Mouse (Mus musculus): ENCODE results near the gene Pnn. TPM values are rescaled to one million over a fixed set of nuclear protein-coding genes. Genes with fewer than 3 reads are reported as not detected.
"Not testable (repeated sequence)": the region's sequence is repeated elsewhere in the genome, so short reads cannot be mapped to it uniquely, and the experiment has no call there.

Pnn gene
- 10 to 100 TPM; 59.9 to 65.4 TPM for total RNA-seq (2021)

DNA sequence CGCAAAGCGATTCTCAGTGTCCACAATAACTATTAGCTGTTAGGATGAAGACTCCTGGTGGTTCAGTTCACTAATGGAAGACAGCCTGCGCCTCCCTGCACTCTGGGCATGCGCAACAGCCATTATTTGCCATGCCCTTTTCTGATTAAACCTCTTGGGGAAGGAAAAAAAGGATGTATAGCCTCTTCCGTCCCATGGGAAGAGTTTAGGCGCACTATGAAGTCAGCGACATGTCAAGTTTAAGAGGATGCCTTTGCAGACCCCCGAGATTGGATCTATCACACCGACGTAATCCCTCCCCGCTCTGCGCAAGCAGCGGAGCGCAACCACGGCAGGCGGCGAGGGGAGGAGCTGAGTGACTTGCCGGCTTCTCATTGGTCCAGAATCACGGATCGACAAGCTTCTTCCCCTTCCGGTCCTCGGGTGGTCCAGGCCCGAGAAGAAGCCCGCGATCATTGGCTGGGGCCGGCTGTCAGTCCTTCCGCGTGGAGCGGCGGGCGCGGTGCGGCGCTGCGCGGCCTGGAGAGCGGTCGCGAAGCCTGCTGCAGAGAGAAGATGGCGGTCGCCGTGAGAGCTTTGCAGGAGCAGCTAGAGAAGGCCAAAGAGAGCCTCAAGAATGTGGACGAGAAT lies at the start of gene Pnn:
TSS of gene Pnn (plus strand) at position 437 of the 630 bp plus-strand sequence.
- intact Hi-C loops (cut with DNase I), result no loop called here
- DNase-seq, result peak; percentile 96

GRCm38 (mm10) chr12:59017970-59018369 lies 48.7 kb upstream of the Pnn start:
- no peak for DNase-seq
- intact Hi-C loops (cut with DNase I), result no loop called here

DNA sequence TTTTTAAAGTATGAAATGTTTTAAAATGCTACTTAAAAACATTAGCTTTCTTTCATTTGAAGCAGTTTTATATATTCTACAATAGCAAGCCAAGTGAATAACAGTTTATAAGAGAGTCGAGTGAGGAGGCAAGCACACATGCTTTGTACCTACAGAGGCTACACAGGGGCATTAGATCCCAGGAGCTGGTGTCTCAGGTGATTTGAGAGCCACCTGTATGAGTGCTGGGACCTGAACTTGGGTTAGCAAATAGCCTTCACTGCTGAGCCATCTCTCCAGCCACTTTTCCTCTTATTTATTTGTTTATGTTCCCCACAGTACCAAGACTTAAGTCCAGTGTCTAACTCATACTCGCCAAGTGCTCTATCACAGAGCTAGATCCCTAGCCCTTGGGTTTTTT lies 46.8 kb upstream of the Pnn start:
- DNase-seq, result no peak
- intact Hi-C loops (cut with DNase I), result no loop called here

GRCm38 (mm10) chr12:59021306-59021705 lies 45.4 kb upstream of the Pnn start:
- intact Hi-C loops (cut with DNase I), result no loop called here

DNA sequence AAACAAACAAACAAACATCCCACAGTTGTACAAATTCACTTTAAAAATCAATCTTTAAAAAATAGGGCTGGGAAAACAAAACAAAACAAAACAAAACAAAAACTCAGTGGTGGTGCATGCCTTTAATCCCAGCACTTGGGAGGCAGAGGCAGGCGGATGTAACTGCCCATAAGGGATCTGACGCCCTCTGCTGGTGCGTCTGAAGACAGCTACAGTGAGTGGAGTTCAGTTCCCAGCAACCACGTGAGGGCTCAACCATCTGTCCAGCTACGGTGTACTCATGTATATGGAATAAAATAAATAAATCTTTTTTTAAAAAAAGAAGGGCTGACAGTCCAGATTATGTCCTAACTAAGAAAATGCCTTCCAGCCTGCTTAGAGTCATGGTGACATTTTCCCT lies 34.6 kb upstream of the Pnn start:
- no peak for DNase-seq
- intact Hi-C loops (cut with DNase I), result no loop called here

More at GRCm38 (mm10) chr12:59021306-59021705, 45.4 kb upstream of the Pnn start:
- no peak for DNase-seq

DNA sequence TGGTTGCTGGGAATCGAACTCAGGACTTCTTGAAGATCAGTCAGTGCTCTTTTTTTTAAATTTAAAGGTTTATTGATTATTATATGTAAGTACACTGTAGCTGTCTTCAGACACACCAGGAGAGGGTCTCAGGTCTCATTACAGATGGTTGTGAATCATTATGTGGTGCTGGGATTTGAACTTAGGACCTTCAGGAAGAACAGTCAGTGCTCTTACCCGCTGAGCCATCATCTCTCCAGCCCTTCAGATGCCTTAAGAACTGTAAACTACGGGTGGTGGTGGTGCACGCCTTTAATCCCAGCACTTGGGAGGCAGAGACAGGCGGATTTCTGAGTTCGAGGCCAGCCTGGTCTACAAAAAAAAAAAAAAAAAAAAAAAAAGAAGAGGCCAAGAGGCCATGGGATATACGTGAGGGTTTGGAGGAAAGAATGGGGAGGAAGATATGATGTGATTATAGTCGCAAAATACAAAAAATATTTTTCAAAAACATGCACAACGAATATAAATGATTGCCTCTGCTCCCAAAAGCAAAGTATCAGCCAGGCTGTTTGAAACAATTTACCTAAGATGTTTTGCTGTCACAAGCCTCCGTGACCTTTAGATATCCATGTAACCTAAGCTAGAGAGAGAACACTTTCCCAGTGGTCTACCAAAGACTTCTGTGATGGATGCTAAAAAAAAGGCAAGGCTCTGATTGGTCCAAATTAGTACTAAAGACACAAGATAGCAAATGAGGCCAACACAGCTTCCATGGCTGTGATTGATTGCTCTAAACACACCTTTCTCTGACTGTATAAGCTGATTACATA lies 27.3 kb upstream of the Pnn start:
- intact Hi-C loops (cut with DNase I), result no loop called here
- no peak for DNase-seq

DNA sequence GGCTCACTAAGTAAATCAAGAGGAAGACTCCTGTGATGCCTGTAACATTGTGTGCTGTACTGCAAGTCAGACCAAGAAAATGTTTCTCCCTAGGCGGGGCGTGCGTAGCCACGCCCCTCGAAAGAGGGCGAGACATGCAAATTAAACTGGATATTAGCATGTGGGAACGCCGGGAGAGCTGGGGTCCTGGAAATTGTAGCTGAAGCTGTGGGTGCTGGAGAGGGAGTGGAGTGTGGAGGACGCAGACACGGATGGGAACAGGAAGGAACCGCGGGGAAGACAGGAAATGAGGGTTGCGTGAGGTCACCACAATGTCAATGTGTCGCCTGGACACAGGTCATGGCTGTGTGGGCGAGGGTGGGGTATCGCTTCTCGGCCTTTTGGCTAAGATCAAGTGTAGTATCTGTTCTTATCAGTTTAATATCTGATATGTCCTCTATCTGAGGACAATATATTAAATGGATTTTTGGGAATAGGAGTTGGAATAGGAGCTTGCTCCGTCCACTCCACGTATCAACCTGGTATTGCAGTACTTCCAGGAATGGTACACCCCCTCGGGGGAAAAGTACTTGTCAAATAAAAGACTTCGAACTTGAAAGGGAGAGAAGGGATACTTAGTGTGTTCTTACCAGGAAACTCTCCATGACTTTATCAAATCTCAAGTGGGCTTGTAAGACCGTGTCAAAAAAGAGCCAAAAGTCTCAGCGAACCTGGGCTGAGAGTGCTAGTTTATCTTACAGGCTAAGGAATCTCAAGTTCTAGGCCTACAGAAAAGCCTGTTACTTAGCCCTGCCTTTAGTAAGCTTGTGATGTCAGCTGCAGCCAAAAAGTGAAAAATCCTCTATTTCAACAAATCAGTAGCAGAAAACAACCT lies 26.5 kb upstream of the Pnn start:
- intact Hi-C loops (cut with DNase I), result no loop called here
- peak; percentile 24 for DNase-seq

DNA sequence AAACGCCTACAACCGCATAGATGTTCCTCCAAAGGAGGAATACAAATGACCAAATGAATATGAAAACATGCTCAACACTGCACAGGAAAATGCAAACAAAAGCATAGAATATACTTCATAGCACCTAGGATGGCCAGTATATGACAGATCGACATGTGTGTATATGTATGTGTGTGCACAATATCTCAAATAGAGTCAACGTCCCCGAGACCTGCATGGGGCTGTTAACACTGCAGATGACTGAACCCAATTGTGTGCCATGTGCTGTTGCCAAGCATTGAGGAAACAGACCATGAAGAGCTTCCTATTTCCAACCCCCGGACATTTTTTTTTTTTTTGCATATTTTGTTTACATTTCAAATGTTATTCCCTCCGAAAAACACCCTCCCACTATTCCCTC lies 25.8 kb upstream of the Pnn start:
- no peak for DNase-seq
- intact Hi-C loops (cut with DNase I), result no loop called here

DNA sequence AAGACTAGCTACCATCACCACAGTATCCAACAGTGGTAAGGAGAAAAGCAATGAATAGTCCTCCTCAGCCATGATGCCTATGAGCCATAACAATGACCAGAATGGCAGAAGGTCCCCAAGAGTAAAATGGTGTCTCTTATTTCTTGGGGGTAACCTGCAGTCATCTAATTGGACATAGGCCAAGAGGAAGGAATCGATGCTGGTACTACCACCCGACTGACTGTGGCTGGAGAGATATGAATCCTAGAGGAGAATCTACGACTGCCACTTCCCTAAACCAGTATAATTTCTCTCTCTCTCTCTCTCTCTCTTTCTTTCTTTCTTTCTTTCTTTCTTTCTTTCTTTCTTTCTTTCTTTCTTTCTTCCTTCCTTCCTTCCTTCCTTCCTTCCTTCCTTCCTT lies 14.2 kb upstream of the Pnn start:
- no peak for DNase-seq
- intact Hi-C loops (cut with DNase I), result no loop called here

DNA sequence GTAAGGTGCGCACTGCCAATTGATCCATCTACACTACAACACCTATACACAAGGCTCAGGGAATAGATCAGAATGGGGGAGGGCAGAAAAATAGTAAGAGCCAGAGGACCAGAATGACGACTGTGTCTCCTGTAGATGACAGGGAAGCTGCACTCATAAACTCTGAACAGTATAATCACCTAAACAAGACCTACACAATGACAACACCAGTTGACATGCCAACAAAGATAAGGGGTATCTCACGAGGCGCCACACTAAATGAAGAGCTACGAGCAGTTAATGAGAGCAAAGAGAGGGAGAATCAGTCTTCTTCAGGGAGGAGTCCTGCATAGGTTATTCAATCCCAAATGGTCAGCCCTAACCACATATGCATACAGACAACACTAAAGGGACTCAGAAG lies 13.5 kb upstream of the Pnn start:
- DNase-seq, result no peak
- intact Hi-C loops (cut with DNase I), result no loop called here

- intact Hi-C loops (cut with DNase I), result no loop called here
Observed at GRCm38 (mm10) chr12:59053976-59054375, 12.7 kb upstream of the Pnn start.

DNA sequence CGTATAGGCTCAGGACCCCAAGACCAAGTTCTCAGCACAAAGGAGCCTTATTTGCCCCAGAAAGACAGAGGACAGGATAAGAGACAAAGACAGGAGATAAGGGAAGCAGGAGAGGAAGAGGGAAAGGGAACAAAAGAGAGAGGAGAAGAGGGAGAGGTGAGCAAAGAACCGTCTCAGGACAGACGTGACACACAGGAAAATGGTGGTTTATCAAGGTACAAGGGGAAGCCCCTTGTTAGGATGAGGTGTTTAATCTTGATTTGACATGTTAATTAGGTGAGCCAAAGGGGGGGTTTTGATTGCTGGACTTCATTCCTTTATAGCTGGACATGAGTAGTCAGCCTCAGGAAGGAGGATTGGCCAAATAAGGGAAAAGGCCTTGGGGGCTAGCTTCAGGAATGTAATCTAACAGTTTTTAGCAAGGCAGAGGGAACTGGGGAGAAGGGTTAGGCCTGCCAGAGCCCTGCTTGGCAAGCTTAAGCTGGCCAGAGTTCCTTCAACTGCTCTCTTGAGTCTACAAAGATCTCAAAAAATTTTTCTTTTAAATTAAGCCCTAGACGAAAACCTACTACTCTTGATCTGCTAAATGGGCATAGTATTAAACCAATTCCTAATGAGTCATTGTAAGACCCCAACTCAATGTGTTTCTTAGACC lies 11.4 kb upstream of the Pnn start:
- intact Hi-C loops (cut with DNase I), result no loop called here
- DNase-seq, result no peak

More at GRCm38 (mm10) chr12:59053976-59054375, 12.7 kb upstream of the Pnn start:
- no peak for DNase-seq

DNA sequence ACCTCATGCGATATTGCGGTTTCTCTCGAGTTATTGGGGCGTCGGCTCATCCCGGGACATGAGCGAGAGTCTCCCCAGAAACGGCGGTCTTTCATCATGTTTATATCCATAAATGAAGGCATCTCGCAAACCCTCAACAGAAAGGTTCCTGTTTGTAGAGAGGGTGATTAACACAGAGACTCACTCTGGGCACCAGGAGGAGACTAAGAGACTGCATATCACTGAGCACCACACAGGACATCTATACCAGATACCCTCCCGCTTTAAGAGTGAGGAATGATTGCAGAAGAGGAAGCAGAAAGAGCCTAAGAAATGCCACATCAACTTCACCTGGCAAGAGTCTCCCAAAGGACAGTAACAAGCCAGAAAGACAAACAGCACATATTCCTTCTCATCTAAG lies 10.5 kb upstream of the Pnn start:
- intact Hi-C loops (cut with DNase I), result no loop called here
- no peak for DNase-seq

DNA sequence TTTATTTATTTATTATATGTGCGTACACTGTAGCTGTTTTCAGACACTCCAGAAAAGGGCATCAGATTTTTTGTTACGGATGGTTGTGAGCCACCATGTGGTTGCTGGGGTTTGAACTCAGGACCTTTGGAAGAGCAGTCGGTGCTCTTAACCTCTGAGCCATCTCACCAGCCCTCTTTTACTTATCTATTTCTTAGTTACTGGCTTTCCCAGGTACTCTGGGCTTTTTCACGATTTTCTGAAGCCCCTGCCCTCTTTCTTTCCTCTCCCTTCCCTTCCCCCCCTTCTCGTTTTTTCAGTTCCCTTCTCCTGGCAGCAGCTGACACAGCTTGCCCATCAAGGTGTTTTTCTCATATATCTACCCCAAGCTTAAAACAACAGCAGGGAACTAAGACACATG lies 8.4 kb upstream of the Pnn start:
- intact Hi-C loops (cut with DNase I); DNase-seq: not testable (repeated sequence)

GRCm38 (mm10) chr12:59060322-59060721 lies 6.4 kb upstream of the Pnn start:
- DNase-seq, result no peak
- intact Hi-C loops (cut with DNase I), result no loop called here

DNA sequence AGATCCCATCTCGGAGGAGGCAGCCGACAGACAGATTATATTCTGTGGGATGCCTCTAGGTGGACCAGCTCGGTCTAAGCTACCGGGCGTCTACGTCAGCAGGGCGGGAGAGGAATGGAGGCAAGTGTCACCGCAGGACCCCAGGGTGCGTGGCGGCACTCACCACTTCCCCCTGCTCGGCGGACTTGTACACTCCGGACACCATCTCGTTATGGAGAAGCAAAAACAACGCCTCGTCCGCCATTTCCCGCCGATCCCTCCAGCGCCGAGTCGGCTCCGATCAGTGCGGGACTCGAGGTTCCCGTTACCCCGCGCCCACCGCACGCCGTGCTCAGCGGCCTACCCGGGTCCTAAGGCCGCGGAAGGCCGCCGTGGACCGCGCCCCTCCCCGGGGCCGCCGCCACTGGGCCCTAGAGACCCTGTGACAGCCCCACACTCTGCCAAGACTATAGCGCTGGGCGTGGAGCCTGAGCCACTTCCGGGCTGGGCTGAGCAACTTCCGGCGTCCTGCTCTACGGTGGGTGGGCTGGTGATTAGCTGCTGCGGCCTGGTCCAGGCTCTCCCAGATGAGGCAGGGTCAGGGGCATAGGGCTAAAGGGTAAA lies 5.6 kb upstream of the Pnn start, which contains the start of gene Trappc6b:
TSS of gene Trappc6b (minus strand) at position 480 of the 603 bp plus-strand sequence.
- intact Hi-C loops (cut with DNase I), result no loop called here
- DNase-seq, result peak; percentile 85

GRCm38 (mm10) chr12:59064837-59065236 lies 1.8 kb upstream of the Pnn start:
- intact Hi-C loops (cut with DNase I), result no loop called here
- no peak for DNase-seq

DNA sequence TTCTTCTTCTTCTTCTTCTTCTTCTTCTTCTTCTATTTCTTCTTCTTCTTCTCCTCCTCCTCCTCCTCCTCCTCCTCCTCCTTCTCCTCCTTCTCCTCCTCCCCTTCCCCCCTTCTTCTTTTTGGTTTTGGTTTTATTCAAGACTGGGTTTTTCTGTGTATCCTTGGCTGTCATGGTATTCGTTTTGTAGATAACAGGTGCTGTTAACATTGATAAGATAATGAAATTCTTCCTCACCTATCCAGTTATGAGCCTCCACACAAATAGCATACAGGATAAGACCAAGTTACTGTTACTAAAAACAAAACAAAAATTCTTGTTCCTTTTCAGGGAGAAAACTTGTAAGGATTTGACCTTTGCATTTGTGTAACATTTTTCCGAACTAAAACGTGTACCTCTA lies 908 bp upstream of the Pnn start:
- intact Hi-C loops (cut with DNase I), result no loop called here
- no peak for DNase-seq

GRCm38 (mm10) chr12:59067095-59067494 lies 411 bp downstream of the Pnn start:
- DNase-seq, result no peak
- intact Hi-C loops (cut with DNase I), result no loop called here

GRCm38 (mm10) chr12:59068791-59069190 lies 2.1 kb downstream of the Pnn start:
- no peak for DNase-seq
- intact Hi-C loops (cut with DNase I), result no loop called here
